Mouse (Mus musculus) cerebellum, postnatal 4 days (tissue): ENCODE measurements around the gene Lrrd1.
"Not testable (repeated sequence)": the region's sequence is repeated elsewhere in the genome, so short reads cannot be mapped to it uniquely, and the experiment has no call there.

Source experiments
- DNase-seq, 2 experiments: peaks; one replicate each; pipeline ENCODE4 v3.0.0; 2022; ENCODE audit warnings: low spot score in 2 of 2, mixed read lengths in 1 of 2

The Lrrd1 gene

GRCm38 (mm10) chr5:3845026-3845425 is at the start of gene Lrrd1:
Lrrd1 (plus strand) TSS chr5:3845173.
- DNase-seq: peak in 1 of 2 experiments; percentile 8

GRCm38 (mm10) chr5:3797101-3797500 is 47.9 kb upstream of the Lrrd1 start:
- not testable (repeated sequence) for DNase-seq

GRCm38 (mm10) chr5:3798656-3799055 is 46.3 kb upstream of the Lrrd1 start:
- DNase-seq: not testable (repeated sequence)

- DNase-seq: no peak
Measured at GRCm38 (mm10) chr5:3800041-3800440, 44.9 kb upstream of the Lrrd1 start.

GRCm38 (mm10) chr5:3800881-3801280 is 44.1 kb upstream of the Lrrd1 start:
- DNase-seq: no peak

GRCm38 (mm10) chr5:3801672-3802432 is 43.1 kb upstream of the Lrrd1 start:
- peak in 1 of 2 experiments; percentile 1 for DNase-seq

- peak; percentile 83 to 90 for DNase-seq
Measured at GRCm38 (mm10) chr5:3802433-3803291, 42.3 kb upstream of the Lrrd1 start, which contains the start of the genes Ankib1 and Krit1. Ankib1 (minus strand) TSS chr5:3802925. Krit1 (plus strand) TSS chr5:3803184.

GRCm38 (mm10) chr5:3803292-3804165 is 41.4 kb upstream of the Lrrd1 start:
- DNase-seq: peak in 1 of 2 experiments; percentile 24

GRCm38 (mm10) chr5:3808472-3808871 is 36.5 kb upstream of the Lrrd1 start:
- DNase-seq: no peak

- DNase-seq: no peak
Measured at GRCm38 (mm10) chr5:3834107-3834506, 10.9 kb upstream of the Lrrd1 start.

GRCm38 (mm10) chr5:3870161-3870560 is 25.2 kb downstream of the Lrrd1 start:
- no peak for DNase-seq

GRCm38 (mm10) chr5:3872348-3872747 is 27.4 kb downstream of the Lrrd1 start:
- DNase-seq: no peak

GRCm38 (mm10) chr5:3873485-3873884 is 28.5 kb downstream of the Lrrd1 start:
- no peak for DNase-seq

GRCm38 (mm10) chr5:3886862-3887261 is 41.9 kb downstream of the Lrrd1 start:
- DNase-seq: not testable (repeated sequence)

- DNase-seq: no peak
Measured at GRCm38 (mm10) chr5:3889201-3889600, 44.2 kb downstream of the Lrrd1 start.

- DNase-seq: peak in 1 of 2 experiments; percentile 27
Measured at GRCm38 (mm10) chr5:3893459-3894293, 48.7 kb downstream of the Lrrd1 start, which contains the start of gene Mterf1a. Mterf1a (minus strand) TSS chr5:3893933.

- DNase-seq: not testable (repeated sequence)
Measured at GRCm38 (mm10) chr5:3894294-3894619, 49.3 kb downstream of the Lrrd1 start.

- DNase-seq: no peak
Measured at GRCm38 (mm10) chr5:3905471-3905870, 60.5 kb downstream of the Lrrd1 start.
